Mouse (Mus musculus) spleen, adult 2 months (tissue): ENCODE results near the gene Ankrd16. TPM values are rescaled to one million over a fixed set of nuclear protein-coding genes. Genes with fewer than 3 reads are reported as not detected.

Experiments
- DNase-seq, 2 experiments: peaks; one replicate each; pipeline versions ENCODE4 v3.0.0 to v3.0.0-alpha.2; 2012 to 2021; ENCODE audit warnings: low spot score in 2 of 2, low read depth in 1 of 2
- H3K27ac ChIP-seq: fragments of 200-500 bp; 2 replicates; pipeline ENCODE4 v1.5.1; 2012; ENCODE audit warnings: low read length, inconsistent platforms; ENCODE audit not compliant: insufficient read depth
- H3K27me3 ChIP-seq: fragments of 200-500 bp; 2 replicates; pipeline ENCODE4 v1.6.1; 2012; ENCODE audit warnings: mild to moderate bottlenecking, moderate library complexity, low read length, inconsistent platforms; ENCODE audit not compliant: control insufficient read depth, insufficient read depth
- H3K36me3 ChIP-seq: fragments of 200-500 bp; 2 replicates; pipeline ENCODE4 v1.6.1; 2012; ENCODE audit warnings: mild to moderate bottlenecking, low read length, inconsistent platforms; ENCODE audit not compliant: control insufficient read depth, insufficient read depth
- H3K4me1 ChIP-seq: fragments of 200-500 bp; 2 replicates; pipeline ENCODE4 v1.6.1; 2011; ENCODE audit warnings: inconsistent platforms; ENCODE audit not compliant: control insufficient read depth, insufficient read depth, insufficient read length
- H3K4me3 ChIP-seq: fragments of 200-500 bp; 2 replicates; pipeline ENCODE4 v1.5.1; 2011; ENCODE audit warnings: mild to moderate bottlenecking, inconsistent platforms; ENCODE audit not compliant: insufficient read depth, insufficient read length; ENCODE audit errors: extremely low read depth
- CTCF ChIP-seq: fragments of 200-500 bp; IDR thresholded peaks from 2 replicates; pipeline ENCODE4 v1.5.1; 2011; ENCODE audit warnings: mild to moderate bottlenecking, inconsistent platforms; ENCODE audit not compliant: insufficient read depth, insufficient read length, insufficient replicate concordance; ENCODE audit errors: extremely low read depth
- POLR2A ChIP-seq: fragments of 200-500 bp; IDR thresholded peaks from 2 replicates; pipeline ENCODE4 v1.6.1; 2011; ENCODE audit warnings: low read depth, low read length, inconsistent platforms
- WGBS: fragments of 180-500 bp; shearing (Covaris S2); methylation state at CpG from one replicate; pipeline ENCODE4 v1.1.7; 2018; 5-methylcytosine and 5-hydroxymethylcytosine counted together
- polyA plus RNA-seq: library from polyadenylated mRNA; depleted of rRNA; stranded (reverse); fragments of >200 nt; gene quantifications from 2 replicates; pipeline ENCODE4 v1.2.3, GENCODE M21; 2012

Ankrd16 gene
- polyA plus RNA-seq, 1 experiment, result 55.5 TPM

GRCm38 (mm10) chr2:11765694-11766093 lies 12.0 kb upstream of the Ankrd16 start:
- Histone ChIP-seq H3K27me3 (no peaks in the 10 kb centered on the region), H3K27ac (no peak overlapping the region), H3K4me3 (no peak overlapping the region), H3K36me3 (peaks cover 31% of the 10 kb centered on the region), H3K4me1 (peaks cover 4% of the 10 kb centered on the region; the same call in 1 of the 2 replicates)
- 77% methylated on average over 4 of the region's 4 CpGs for WGBS
- no peak for TF ChIP-seq POLR2A
- no peak for TF ChIP-seq CTCF
- DNase-seq, result no peak

GRCm38 (mm10) chr2:11766485-11767160 lies 11.1 kb upstream of the Ankrd16 start:
- 65% methylated on average over 5 of the region's 5 CpGs for WGBS
- no peak overlapping the region for H3K4me3 ChIP-seq
- H3K36me3 ChIP-seq, result peaks cover 28% of the 10 kb centered on the region
- H3K27ac ChIP-seq, result no peak overlapping the region
- DNase-seq, result no peak
- TF ChIP-seq POLR2A (no peak), CTCF (no peak)
- H3K27me3 ChIP-seq, result no peaks in the 10 kb centered on the region
- H3K4me1 ChIP-seq, result peaks cover 4% of the 10 kb centered on the region; the same call in 1 of the 2 replicates

GRCm38 (mm10) chr2:11767161-11767545 lies 10.5 kb upstream of the Ankrd16 start:
- H3K27me3 ChIP-seq, result no peaks in the 10 kb centered on the region
- peaks cover 4% of the 10 kb centered on the region; the same call in 1 of the 2 replicates for H3K4me1 ChIP-seq
- TF ChIP-seq CTCF (no peak), POLR2A (no peak)
- 86% methylated on average over 10 of the region's 10 CpGs for WGBS
- H3K27ac ChIP-seq, result no peak overlapping the region
- peaks cover 26% of the 10 kb centered on the region for H3K36me3 ChIP-seq
- H3K4me3 ChIP-seq, result no peak overlapping the region
- no peak for DNase-seq

- no peak overlapping the region for H3K27ac ChIP-seq
- TF ChIP-seq POLR2A (no peak), CTCF (no peak)
- 90% methylated on average over 4 of the region's 4 CpGs for WGBS
- H3K4me1 ChIP-seq, result peaks cover 8% of the 10 kb centered on the region
- H3K27me3 ChIP-seq, result no peaks in the 10 kb centered on the region
- no peak overlapping the region for H3K4me3 ChIP-seq
- peaks cover 8% of the 10 kb centered on the region for H3K36me3 ChIP-seq
- no peak for DNase-seq
Observed at GRCm38 (mm10) chr2:11771701-11772100, 6.0 kb upstream of the Ankrd16 start.

GRCm38 (mm10) chr2:11772401-11772800 lies 5.3 kb upstream of the Ankrd16 start:
- WGBS, result 88% methylated on average over 4 of the region's 4 CpGs
- peaks cover 4% of the 10 kb centered on the region for H3K4me1 ChIP-seq

GRCm38 (mm10) chr2:11774426-11774825 lies 3.2 kb upstream of the Ankrd16 start:
- H3K27me3 ChIP-seq, result no peaks in the 10 kb centered on the region
- H3K4me1 ChIP-seq, result peaks cover 6% of the 10 kb centered on the region
- DNase-seq, result no peak
- no peaks in the 10 kb centered on the region; the same call in 1 of the 2 replicates for H3K36me3 ChIP-seq
- no peak overlapping the region for H3K27ac ChIP-seq
- WGBS, result 95% methylated on average over 10 of the region's 10 CpGs
- no peak for TF ChIP-seq POLR2A
- no peak for TF ChIP-seq CTCF
- no peak overlapping the region for H3K4me3 ChIP-seq

More at GRCm38 (mm10) chr2:11772401-11772800, 5.3 kb upstream of the Ankrd16 start:
- no peak overlapping the region for H3K27ac ChIP-seq
- no peak for DNase-seq
- H3K27me3 ChIP-seq, result no peaks in the 10 kb centered on the region
- peaks cover 5% of the 10 kb centered on the region for H3K36me3 ChIP-seq
- no peak overlapping the region for H3K4me3 ChIP-seq
- TF ChIP-seq CTCF (no peak), POLR2A (no peak)

- H3K27me3 ChIP-seq, result no peaks in the 10 kb centered on the region
- H3K4me1 ChIP-seq, result peaks cover 6% of the 10 kb centered on the region
- H3K36me3 ChIP-seq, result no peaks in the 10 kb centered on the region
- TF ChIP-seq POLR2A (no peak), CTCF (no peak)
- WGBS, result 91% methylated on average over 5 of the region's 5 CpGs
- no peak overlapping the region for H3K27ac ChIP-seq
- no peak overlapping the region for H3K4me3 ChIP-seq
- DNase-seq, result no peak
Observed at GRCm38 (mm10) chr2:11775121-11775520, 2.6 kb upstream of the Ankrd16 start.
